Mouse (Mus musculus): ENCODE data around the gene Arhgap10. TPM values are rescaled to one million over a fixed set of nuclear protein-coding genes. Genes with fewer than 3 reads are reported as not detected.

Arhgap10 gene
- polyA plus RNA-seq, 1 experiment from 2014 or later, result 3.9 TPM

GRCm38 (mm10) chr8:77278246-77278645, 239.5 kb downstream of the Arhgap10 start:
- H3K4me3 ChIP-seq (ENCODE audit: low read depth, low read length), result no peak overlapping the region
- no peaks in the 10 kb centered on the region for H3K9me3 ChIP-seq (ENCODE audit: low read length)
- no peak overlapping the region for H3K27ac ChIP-seq (ENCODE audit: low read depth)
- no peak overlapping the region for H3K9ac ChIP-seq (replicated peaks)
- WGBS (ENCODE audit: insufficient replicate concordance), result 81% methylated on average over 4 of the region's 4 CpGs
- DNase-seq, result no peak
- no peaks in the 10 kb centered on the region for H3K27me3 ChIP-seq (ENCODE audit: insufficient read depth, low read length)
- no peak overlapping the region for H3K4me2 ChIP-seq (ENCODE audit: low read depth, low read length)
- no peaks in the 10 kb centered on the region; the same call in 1 of the 2 replicates for H3K36me3 ChIP-seq (replicated peaks; ENCODE audit: insufficient read depth, low read length)
- ATAC-seq, result no peak
- H3K4me1 ChIP-seq (ENCODE audit: insufficient read depth), result no peaks in the 10 kb centered on the region
- TF ChIP-seq CTCF (IDR thresholded peaks at IDR 0.05; ENCODE audit: low read depth) (no peak), EP300 (IDR thresholded peaks at IDR 0.05; ENCODE audit: low read depth) (no peak)

- DNase-seq (peak; percentile 14), ATAC-seq (no peak)
- Histone ChIP-seq H3K4me2 (ENCODE audit: low read depth, low read length) (no peak overlapping the region), H3K4me3 (ENCODE audit: low read depth, low read length) (no peak overlapping the region), H3K9ac (replicated peaks) (no peak overlapping the region), H3K27ac (ENCODE audit: low read depth) (no peak overlapping the region), H3K9me3 (ENCODE audit: low read length) (no peaks in the 10 kb centered on the region), H3K27me3 (ENCODE audit: insufficient read depth, low read length) (no peaks in the 10 kb centered on the region), H3K36me3 (replicated peaks; ENCODE audit: insufficient read depth, low read length) (no peaks in the 10 kb centered on the region; the same call in 1 of the 2 replicates), H3K4me1 (ENCODE audit: insufficient read depth) (no peaks in the 10 kb centered on the region)
- 59% methylated on average over 10 of the region's 10 CpGs for WGBS (ENCODE audit: insufficient replicate concordance)
- TF ChIP-seq EP300 (IDR thresholded peaks at IDR 0.05; ENCODE audit: low read depth), result no peak
- TF ChIP-seq CTCF (IDR thresholded peaks at IDR 0.05; ENCODE audit: low read depth), result no peak
These were observed 240.9 kb downstream of the Arhgap10 start for GRCm38 (mm10) chr8:77276827-77277226.

GRCm38 (mm10) chr8:77275571-77275970, 242.2 kb downstream of the Arhgap10 start:
- H3K4me1 ChIP-seq (ENCODE audit: insufficient read depth), result no peaks in the 10 kb centered on the region
- no peak overlapping the region for H3K4me3 ChIP-seq (ENCODE audit: low read depth, low read length)
- no peak overlapping the region for H3K4me2 ChIP-seq (ENCODE audit: low read depth, low read length)
- no peak for ATAC-seq
- no peak for DNase-seq
- 72% methylated on average over 5 of the region's 5 CpGs for WGBS (ENCODE audit: insufficient replicate concordance)
- TF ChIP-seq CTCF (IDR thresholded peaks at IDR 0.05; ENCODE audit: low read depth) (no peak), EP300 (IDR thresholded peaks at IDR 0.05; ENCODE audit: low read depth) (no peak)
- no peak overlapping the region for H3K9ac ChIP-seq (replicated peaks)
- no peaks in the 10 kb centered on the region for H3K9me3 ChIP-seq (ENCODE audit: low read length)
- H3K36me3 ChIP-seq (replicated peaks; ENCODE audit: insufficient read depth, low read length), result no peaks in the 10 kb centered on the region; the same call in none of the 2 replicates
- H3K27ac ChIP-seq (ENCODE audit: low read depth), result no peak overlapping the region
- no peaks in the 10 kb centered on the region for H3K27me3 ChIP-seq (ENCODE audit: insufficient read depth, low read length)

- no peak for ATAC-seq
- 89% methylated on average over 6 of the region's 6 CpGs for WGBS (ENCODE audit: insufficient replicate concordance)
- no peak overlapping the region for H3K27ac ChIP-seq (ENCODE audit: low read depth)
These were observed 245.6 kb downstream of the Arhgap10 start for GRCm38 (mm10) chr8:77272136-77272535.

GRCm38 (mm10) chr8:77267941-77268405, 249.8 kb downstream of the Arhgap10 start:
- H3K36me3 ChIP-seq (replicated peaks; ENCODE audit: insufficient read depth, low read length), result no peaks in the 10 kb centered on the region; the same call in 1 of the 2 replicates
- DNase-seq, result no peak
- ATAC-seq, result no peak
- H3K9me3 ChIP-seq (ENCODE audit: low read length), result peaks cover 3% of the 10 kb centered on the region
- no peaks in the 10 kb centered on the region for H3K27me3 ChIP-seq (ENCODE audit: insufficient read depth, low read length)
- H3K4me1 ChIP-seq (ENCODE audit: insufficient read depth), result no peaks in the 10 kb centered on the region
- no peak for TF ChIP-seq EP300 (IDR thresholded peaks at IDR 0.05; ENCODE audit: low read depth)
- TF ChIP-seq CTCF (IDR thresholded peaks at IDR 0.05; ENCODE audit: low read depth), result no peak
- no peak overlapping the region for H3K4me3 ChIP-seq (ENCODE audit: low read depth, low read length)
- H3K4me2 ChIP-seq (ENCODE audit: low read depth, low read length), result no peak overlapping the region
- H3K27ac ChIP-seq (ENCODE audit: low read depth), result no peak overlapping the region
- no peak overlapping the region for H3K9ac ChIP-seq (replicated peaks)
- 61% methylated on average over 1 of the region's 1 CpGs for WGBS (ENCODE audit: insufficient replicate concordance)

More at GRCm38 (mm10) chr8:77272136-77272535, 245.6 kb downstream of the Arhgap10 start:
- H3K9me3 ChIP-seq (ENCODE audit: low read length), result peaks cover 3% of the 10 kb centered on the region
- no peaks in the 10 kb centered on the region for H3K4me1 ChIP-seq (ENCODE audit: insufficient read depth)
- no peak overlapping the region for H3K9ac ChIP-seq (replicated peaks)
- H3K4me3 ChIP-seq (ENCODE audit: low read depth, low read length), result no peak overlapping the region
- TF ChIP-seq EP300 (IDR thresholded peaks at IDR 0.05; ENCODE audit: low read depth) (no peak), CTCF (IDR thresholded peaks at IDR 0.05; ENCODE audit: low read depth) (no peak)
- no peak for DNase-seq
- no peaks in the 10 kb centered on the region for H3K27me3 ChIP-seq (ENCODE audit: insufficient read depth, low read length)
- no peak overlapping the region for H3K4me2 ChIP-seq (ENCODE audit: low read depth, low read length)
- no peaks in the 10 kb centered on the region; the same call in none of the 2 replicates for H3K36me3 ChIP-seq (replicated peaks; ENCODE audit: insufficient read depth, low read length)

GRCm38 (mm10) chr8:77262216-77263009, 255.3 kb downstream of the Arhgap10 start:
- WGBS (ENCODE audit: insufficient replicate concordance), result 74% methylated on average over 12 of the region's 12 CpGs
- no peak overlapping the region for H3K27ac ChIP-seq (ENCODE audit: low read depth)
- no peaks in the 10 kb centered on the region for H3K4me1 ChIP-seq (ENCODE audit: insufficient read depth)
- no peak overlapping the region for H3K4me3 ChIP-seq (ENCODE audit: low read depth, low read length)
- TF ChIP-seq CTCF (IDR thresholded peaks at IDR 0.05; ENCODE audit: low read depth) (no peak), EP300 (IDR thresholded peaks at IDR 0.05; ENCODE audit: low read depth) (no peak)
- no peaks in the 10 kb centered on the region for H3K27me3 ChIP-seq (ENCODE audit: insufficient read depth, low read length)
- H3K4me2 ChIP-seq (ENCODE audit: low read depth, low read length), result no peak overlapping the region
- no peaks in the 10 kb centered on the region for H3K9me3 ChIP-seq (ENCODE audit: low read length)
- no peak overlapping the region for H3K9ac ChIP-seq (replicated peaks)
- no peak for ATAC-seq
- peaks cover 11% of the 10 kb centered on the region; the same call in 1 of the 2 replicates for H3K36me3 ChIP-seq (replicated peaks; ENCODE audit: insufficient read depth, low read length)
- DNase-seq, result no peak

All from liver, postnatal 0 days (tissue).